8 mouse cellular contexts compared by ENCODE assay signal in genomic region chr14:31793979-31794775, GRCm38 (mm10). TPM values are rescaled to one million over a fixed set of nuclear protein-coding genes. Genes with fewer than 3 reads are reported as not detected.
DNase-seq lines count a peak whose midpoint lies in the region; ATAC-seq and TF ChIP-seq lines count a peak whose summit lies in the region.

No protein-coding gene starts in this region.

- ATAC-seq in forebrain, embryonic 14.5 days = peak; percentile 90
- ATAC-seq in midbrain, embryonic 15.5 days (replicated peaks) = peak; percentile 88

- no peak overlapping the region for H3K4me2 ChIP-seq in forebrain, embryonic 14.5 days (ENCODE audit: low read length)
- H3K4me2 ChIP-seq in midbrain, embryonic 15.5 days = no peak overlapping the region

- peaks cover 2% of the 10 kb centered on the region; the same call in 1 of the 2 replicates for H3K4me1 ChIP-seq in liver, adult 2 months (ENCODE audit: control insufficient read depth, insufficient read depth, low read length)
- no peaks in the 10 kb centered on the region for H3K4me1 ChIP-seq in forebrain, embryonic 14.5 days (ENCODE audit: control insufficient read depth, insufficient read depth, low read length)
- H3K4me1 ChIP-seq in midbrain, embryonic 15.5 days = peaks cover 10% of the 10 kb centered on the region

- H3K27me3 ChIP-seq in liver, adult 2 months (ENCODE audit: control insufficient read depth, insufficient read depth, low read length) = no peaks in the 10 kb centered on the region
- H3K27me3 ChIP-seq in forebrain, embryonic 14.5 days (replicated peaks; ENCODE audit: control insufficient read depth, insufficient read depth, low read length) = no peaks in the 10 kb centered on the region
- H3K27me3 ChIP-seq in midbrain, embryonic 15.5 days (replicated peaks) = no peaks in the 10 kb centered on the region

- peak; percentile 27; the same call in 1 of the 2 replicates for TF ChIP-seq CTCF in liver, adult 2 months (IDR thresholded peaks at IDR 0.05; ENCODE audit: low read depth, low read length)
- TF ChIP-seq CTCF in brain, embryonic 14.5 days (IDR thresholded peaks at IDR 0.05; ENCODE audit: borderline replicate concordance, extremely low read depth, insufficient read depth, insufficient read length) = peak; percentile 14; the same call in 1 of the 2 replicates

- 39% methylated on average over 4 of the region's 4 CpGs for WGBS in liver, adult 2 months
- 64% methylated on average over 4 of the region's 4 CpGs for WGBS in forebrain, embryonic 14.5 days
- 62% methylated on average over 4 of the region's 4 CpGs for WGBS in midbrain, embryonic 15.5 days

- DNase-seq in liver, adult 2 months (ENCODE audit: extremely low read depth, low read depth, low spot score) = peak; percentile 49
- no peak for DNase-seq in liver
- DNase-seq in brain, embryonic 14.5 days (ENCODE audit: low read depth) = peak; percentile 60
- DNase-seq in forebrain, embryonic 14.5 days (ENCODE audit: low spot score) = peak; percentile 72
- DNase-seq in kidney, postnatal 36 days = peak; percentile 25 to 39
- DNase-seq in right cerebral cortex, adult 18-20 months = no peak
- DNase-seq in left cerebral cortex, postnatal 4 days = no peak

- no peak for TF ChIP-seq POLR2A in liver, adult 2 months (IDR thresholded peaks at IDR 0.05; ENCODE audit: extremely low read depth, insufficient read depth, low read length)
- no peak for TF ChIP-seq POLR2A in brain, embryonic 14.5 days (IDR thresholded peaks at IDR 0.05; ENCODE audit: borderline replicate concordance, extremely low read depth, insufficient read depth, insufficient read length, poor library complexity, severe bottlenecking)

- no peak overlapping the region for H3K4me3 ChIP-seq in liver, adult 2 months (ENCODE audit: insufficient read depth, low read depth, low read length)
- H3K4me3 ChIP-seq in forebrain, embryonic 14.5 days (ENCODE audit: low read depth, low read length) = no peak overlapping the region
- no peak overlapping the region for H3K4me3 ChIP-seq in midbrain, embryonic 15.5 days

- H3K79me2 ChIP-seq in liver, adult 2 months (ENCODE audit: control insufficient read depth, insufficient read depth, low read length) = peaks cover 10% of the 10 kb centered on the region; the same call in 1 of the 2 replicates

- intact Hi-C loops in left cerebral cortex, postnatal 4 days (cut with DNase I) = loop anchor here (2.0 to 10.0 kb wide), 3 partner anchors 137 to 283 kb away; no protein-coding TSS in a partner anchor

- H3K27ac ChIP-seq in liver, adult 2 months (replicated peaks; ENCODE audit: insufficient read depth, low read depth, low read length) = no peak overlapping the region
- H3K27ac ChIP-seq in forebrain, embryonic 14.5 days (ENCODE audit: low read depth, low read length) = no peak overlapping the region
- H3K27ac ChIP-seq in midbrain, embryonic 15.5 days = no peak overlapping the region

- no peaks in the 10 kb centered on the region for H3K36me3 ChIP-seq in liver, adult 2 months (ENCODE audit: control insufficient read depth, insufficient read depth, low read length)
- H3K36me3 ChIP-seq in forebrain, embryonic 14.5 days (ENCODE audit: control insufficient read depth, insufficient read depth, low read length) = no peaks in the 10 kb centered on the region
- no peaks in the 10 kb centered on the region for H3K36me3 ChIP-seq in midbrain, embryonic 15.5 days (replicated peaks)

- no peaks in the 10 kb centered on the region for H3K9me3 ChIP-seq in forebrain, embryonic 14.5 days (replicated peaks; ENCODE audit: control insufficient read depth, low read length)
- H3K9me3 ChIP-seq in midbrain, embryonic 15.5 days = no peaks in the 10 kb centered on the region

- no peak overlapping the region for H3K9ac ChIP-seq in liver, adult 2 months (ENCODE audit: low read depth, low read length)
- no peak overlapping the region for H3K9ac ChIP-seq in forebrain, embryonic 14.5 days (ENCODE audit: low read length)
- no peak overlapping the region for H3K9ac ChIP-seq in midbrain, embryonic 15.5 days

RNA-seq across cellular contexts. Expression of gene Ankrd28, which starts 36.3 kb away (rescaled TPM):
- total RNA-seq in liver, adult 2 months (2014; rRNA removed) = 23.1 and 27.7 TPM in 2 replicates
- 3.4 and 4.0 TPM in 2 replicates for polyA plus RNA-seq in liver, adult 2 months (2012; rRNA removed)
- 18.4 and 23.9 TPM in 2 replicates for polyA plus RNA-seq in brain, embryonic 14.5 days (2012; rRNA removed)
- 9.2 and 10.6 TPM in 2 replicates for polyA plus RNA-seq in forebrain, embryonic 14.5 days (2014; fragmentation: Nextera tagmentation; extraction: Ambion mirVana)
- 9.5 and 10.3 TPM in 2 replicates for polyA plus RNA-seq in midbrain, embryonic 15.5 days (2015; fragmentation: Nextera tagmentation; extraction: Ambion mirVana)
- total RNA-seq in left cerebral cortex, postnatal 4 days (2021) = 10 to 100 TPM; 57.5 to 60.8 TPM

Comparison
In these comparisons a context has a peak if more than half of its experiments do, and no peak if none do; other contexts are left out.
1. DNase-seq: peak in liver, adult 2 months (single experiment), brain, embryonic 14.5 days (single experiment), forebrain, embryonic 14.5 days (single experiment) and kidney, postnatal 36 days (2 of 2); none in liver (single experiment), right cerebral cortex, adult 18-20 months (single experiment) and left cerebral cortex, postnatal 4 days (single experiment).